Mouse (Mus musculus): ENCODE results near the gene Hoxa10.

DNA sequence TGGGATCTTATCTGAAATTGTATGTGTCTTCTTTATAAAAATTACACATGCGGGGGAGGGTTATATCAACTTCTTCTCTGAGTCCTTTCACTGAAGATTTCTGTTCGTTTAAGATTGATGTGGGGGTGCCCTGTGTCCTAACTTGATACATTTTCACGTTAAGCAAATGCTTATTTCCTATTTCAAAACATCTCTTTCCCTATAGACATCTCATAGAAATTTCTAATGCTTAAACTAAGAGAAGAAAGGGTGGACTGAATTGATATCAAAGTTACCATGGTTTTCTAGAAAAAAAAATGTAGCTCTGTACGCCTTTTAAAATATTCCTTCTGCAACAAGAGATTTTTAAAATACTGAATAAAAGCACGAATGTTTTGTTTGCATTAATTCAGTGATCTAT is 26.6 kb upstream of the Hoxa10 start:
- TF ChIP-seq CTCF (IDR thresholded peaks at IDR 0.05; ENCODE audit: low read depth, low read length), result no peak
- no peak for TF ChIP-seq POLR2A (IDR thresholded peaks at IDR 0.05; ENCODE audit: extremely low read depth, insufficient read depth, low read length)
